Mouse (Mus musculus): Measurements from ENCODE around the gene Fam169b. TPM values are rescaled to one million over a fixed set of nuclear protein-coding genes. Genes with fewer than 3 reads are reported as not detected.

Fam169b gene
- total and polyA plus RNA-seq, 3 experiments: 0.16 to 0.61 TPM; not detected in 1

DNA sequence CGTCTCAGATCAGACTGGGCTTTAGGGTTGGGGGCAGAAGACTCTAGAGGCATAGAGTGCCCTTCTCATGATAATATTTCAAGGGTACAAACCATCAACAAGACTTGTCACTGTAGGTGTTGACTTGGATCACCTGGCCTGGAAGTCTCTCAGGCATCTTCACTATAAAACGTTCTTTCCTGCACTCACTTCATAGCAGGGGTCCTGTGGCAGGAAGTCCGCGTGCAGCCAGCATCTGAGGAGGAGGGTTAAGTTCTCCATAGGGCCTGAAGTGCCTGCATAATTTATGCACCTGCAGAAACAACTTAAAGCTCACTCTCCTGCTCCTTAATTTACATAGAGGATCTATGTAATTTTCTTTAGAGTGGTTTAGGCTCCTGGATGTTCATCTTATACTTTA, 28.0 kb upstream of the Fam169b start:
- WGBS: 62% methylated on average over 4 of the region's 4 CpGs
- no peak for DNase-seq

DNA sequence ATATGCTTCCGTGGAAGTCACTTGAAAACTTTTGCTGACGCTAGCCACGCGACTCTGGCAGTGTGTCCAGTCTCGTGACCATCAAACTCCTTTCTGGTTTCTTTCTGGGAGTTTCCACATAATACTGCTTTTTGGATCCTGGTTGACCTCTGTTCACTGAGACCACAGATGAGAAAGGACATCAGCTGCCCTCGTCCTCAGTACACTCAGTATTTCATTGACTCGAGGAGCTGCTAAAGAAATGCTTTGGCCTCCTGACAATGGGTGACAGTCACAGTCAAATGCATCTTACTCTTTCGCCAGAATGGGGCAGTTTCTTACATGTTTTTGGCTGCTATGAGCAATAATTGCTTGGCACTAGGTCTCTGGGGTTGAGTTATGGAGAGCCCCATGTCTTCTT, 27.4 kb upstream of the Fam169b start:
- 90% methylated on average over 8 of the region's 8 CpGs for WGBS
- no peak overlapping the region for H3K27ac ChIP-seq
- no peak for DNase-seq
- no peaks in the 10 kb centered on the region for H3K36me3 ChIP-seq (ENCODE audit: control insufficient read depth, insufficient read depth, low read length)
- H3K4me1 ChIP-seq (ENCODE audit: control insufficient read depth, insufficient read depth, low read length): no peaks in the 10 kb centered on the region
- H3K9ac ChIP-seq (ENCODE audit: low read depth, low read length): no peak overlapping the region
- TF ChIP-seq POLR2A (IDR thresholded peaks at IDR 0.05; ENCODE audit: insufficient read depth, low read depth, low read length): no peak
- no peak for TF ChIP-seq CTCF (IDR thresholded peaks at IDR 0.05)
- no peak for TF ChIP-seq EP300 (IDR thresholded peaks at IDR 0.05; ENCODE audit: insufficient read depth, low read depth, low read length)
- H3K79me2 ChIP-seq (replicated peaks; ENCODE audit: control insufficient read depth, insufficient read depth, low read length): no peaks in the 10 kb centered on the region
- H3K27me3 ChIP-seq (ENCODE audit: control insufficient read depth, insufficient read depth, low read length): no peaks in the 10 kb centered on the region
- H3K4me3 ChIP-seq: no peak overlapping the region
- intact Hi-C loops (cut with DNase I): no loop called here

More for the DNA sequence above, 28.0 kb upstream of the Fam169b start:
- no peak overlapping the region for H3K9ac ChIP-seq (ENCODE audit: low read depth, low read length)
- H3K79me2 ChIP-seq (replicated peaks; ENCODE audit: control insufficient read depth, insufficient read depth, low read length): no peaks in the 10 kb centered on the region
- H3K4me1 ChIP-seq (ENCODE audit: control insufficient read depth, insufficient read depth, low read length): no peaks in the 10 kb centered on the region
- H3K27ac ChIP-seq: no peak overlapping the region
- intact Hi-C loops (cut with DNase I): no loop called here
- no peak for TF ChIP-seq EP300 (IDR thresholded peaks at IDR 0.05; ENCODE audit: insufficient read depth, low read depth, low read length)
- TF ChIP-seq CTCF (IDR thresholded peaks at IDR 0.05): no peak
- no peak for TF ChIP-seq POLR2A (IDR thresholded peaks at IDR 0.05; ENCODE audit: insufficient read depth, low read depth, low read length)
- no peaks in the 10 kb centered on the region for H3K36me3 ChIP-seq (ENCODE audit: control insufficient read depth, insufficient read depth, low read length)
- no peaks in the 10 kb centered on the region for H3K27me3 ChIP-seq (ENCODE audit: control insufficient read depth, insufficient read depth, low read length)
- no peak overlapping the region for H3K4me3 ChIP-seq

DNA sequence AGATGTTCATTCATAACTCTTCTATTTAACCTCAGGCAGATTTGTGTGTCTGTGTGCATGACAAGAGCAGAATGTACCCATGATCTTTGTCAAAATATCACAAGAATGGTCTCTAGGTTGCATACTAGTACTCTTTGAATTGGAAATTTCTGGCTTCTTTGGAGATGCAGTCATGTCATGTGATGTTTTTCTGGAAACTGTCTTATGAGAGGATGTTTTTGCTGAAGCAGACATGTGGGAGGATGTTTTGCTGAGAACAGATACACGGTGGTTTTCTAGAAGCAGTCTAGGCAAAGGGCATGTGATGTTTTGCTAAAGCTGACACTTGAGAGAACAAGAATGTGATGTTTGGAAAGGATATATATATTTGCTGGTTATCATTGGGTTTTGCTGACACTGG, 23.2 kb upstream of the Fam169b start:
- Histone ChIP-seq H3K79me2 (replicated peaks; ENCODE audit: control insufficient read depth, insufficient read depth, low read length) (no peaks in the 10 kb centered on the region), H3K4me3 (no peak overlapping the region), H3K9ac (ENCODE audit: low read depth, low read length) (no peak overlapping the region), H3K4me1 (ENCODE audit: control insufficient read depth, insufficient read depth, low read length) (no peaks in the 10 kb centered on the region), H3K36me3 (ENCODE audit: control insufficient read depth, insufficient read depth, low read length) (no peaks in the 10 kb centered on the region), H3K27me3 (ENCODE audit: control insufficient read depth, insufficient read depth, low read length) (no peaks in the 10 kb centered on the region), H3K27ac (no peak overlapping the region)
- intact Hi-C loops (cut with DNase I): loop anchor here (5.0 kb wide), 1 partner anchor 43 kb away; no protein-coding TSS in a partner anchor
- WGBS: 40% methylated on average over 1 of the region's 1 CpGs
- DNase-seq: no peak
- no peak for TF ChIP-seq POLR2A (IDR thresholded peaks at IDR 0.05; ENCODE audit: insufficient read depth, low read depth, low read length)
- TF ChIP-seq EP300 (IDR thresholded peaks at IDR 0.05; ENCODE audit: insufficient read depth, low read depth, low read length): no peak
- no peak for TF ChIP-seq CTCF (IDR thresholded peaks at IDR 0.05)

DNA sequence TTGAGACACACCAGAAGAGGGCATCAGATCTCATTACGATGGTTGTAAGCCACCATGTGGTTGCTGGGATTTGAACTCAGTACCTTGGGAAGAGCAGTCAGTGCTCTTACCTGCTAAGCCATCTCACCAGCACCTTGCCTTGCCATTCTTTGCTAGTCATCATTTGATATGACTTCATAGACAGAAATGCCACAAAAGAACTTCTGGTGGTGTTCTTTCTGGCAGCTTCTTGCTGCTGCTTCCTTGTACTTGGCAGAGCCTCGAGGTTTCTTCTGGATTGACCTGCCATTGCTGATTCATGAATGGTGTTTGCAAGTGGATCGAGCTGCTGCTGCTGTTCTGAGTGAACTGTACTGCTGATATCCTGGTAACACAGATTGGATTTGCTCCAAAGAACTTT, 22.7 kb upstream of the Fam169b start:
- DNase-seq: no peak
- Histone ChIP-seq H3K27ac (no peak overlapping the region), H3K4me3 (no peak overlapping the region), H3K4me1 (ENCODE audit: control insufficient read depth, insufficient read depth, low read length) (no peaks in the 10 kb centered on the region), H3K9ac (ENCODE audit: low read depth, low read length) (no peak overlapping the region), H3K79me2 (replicated peaks; ENCODE audit: control insufficient read depth, insufficient read depth, low read length) (no peaks in the 10 kb centered on the region), H3K36me3 (ENCODE audit: control insufficient read depth, insufficient read depth, low read length) (no peaks in the 10 kb centered on the region), H3K27me3 (ENCODE audit: control insufficient read depth, insufficient read depth, low read length) (no peaks in the 10 kb centered on the region)
- intact Hi-C loops (cut with DNase I): loop anchor here (5.0 kb wide), 1 partner anchor 44 kb away; no protein-coding TSS in a partner anchor
- WGBS: 83% methylated on average over 3 of the region's 3 CpGs
- TF ChIP-seq EP300 (IDR thresholded peaks at IDR 0.05; ENCODE audit: insufficient read depth, low read depth, low read length) (no peak), CTCF (IDR thresholded peaks at IDR 0.05) (no peak), POLR2A (IDR thresholded peaks at IDR 0.05; ENCODE audit: insufficient read depth, low read depth, low read length) (no peak)

DNA sequence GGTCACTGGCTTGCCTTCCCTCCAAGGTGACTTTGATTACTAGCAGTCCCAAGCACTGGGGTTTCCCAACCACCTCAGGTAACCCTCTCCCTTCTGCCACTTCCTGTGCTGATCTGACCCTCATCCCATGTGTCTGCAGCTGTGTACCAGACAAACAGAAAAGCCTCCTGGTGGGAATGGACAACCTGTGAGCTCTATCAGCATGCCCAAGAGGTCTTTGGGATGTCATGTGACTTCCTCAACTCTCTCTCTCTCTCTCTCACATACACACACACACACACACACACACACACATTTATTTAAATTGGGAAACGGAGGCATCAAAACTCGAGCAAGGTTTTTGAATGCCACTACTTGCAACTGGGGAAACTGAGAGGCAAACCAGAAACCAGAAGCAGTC, 15.9 kb upstream of the Fam169b start:
- intact Hi-C loops (cut with DNase I): no loop called here
- no peak for DNase-seq
- WGBS: 71% methylated on average over 2 of the region's 2 CpGs

DNA sequence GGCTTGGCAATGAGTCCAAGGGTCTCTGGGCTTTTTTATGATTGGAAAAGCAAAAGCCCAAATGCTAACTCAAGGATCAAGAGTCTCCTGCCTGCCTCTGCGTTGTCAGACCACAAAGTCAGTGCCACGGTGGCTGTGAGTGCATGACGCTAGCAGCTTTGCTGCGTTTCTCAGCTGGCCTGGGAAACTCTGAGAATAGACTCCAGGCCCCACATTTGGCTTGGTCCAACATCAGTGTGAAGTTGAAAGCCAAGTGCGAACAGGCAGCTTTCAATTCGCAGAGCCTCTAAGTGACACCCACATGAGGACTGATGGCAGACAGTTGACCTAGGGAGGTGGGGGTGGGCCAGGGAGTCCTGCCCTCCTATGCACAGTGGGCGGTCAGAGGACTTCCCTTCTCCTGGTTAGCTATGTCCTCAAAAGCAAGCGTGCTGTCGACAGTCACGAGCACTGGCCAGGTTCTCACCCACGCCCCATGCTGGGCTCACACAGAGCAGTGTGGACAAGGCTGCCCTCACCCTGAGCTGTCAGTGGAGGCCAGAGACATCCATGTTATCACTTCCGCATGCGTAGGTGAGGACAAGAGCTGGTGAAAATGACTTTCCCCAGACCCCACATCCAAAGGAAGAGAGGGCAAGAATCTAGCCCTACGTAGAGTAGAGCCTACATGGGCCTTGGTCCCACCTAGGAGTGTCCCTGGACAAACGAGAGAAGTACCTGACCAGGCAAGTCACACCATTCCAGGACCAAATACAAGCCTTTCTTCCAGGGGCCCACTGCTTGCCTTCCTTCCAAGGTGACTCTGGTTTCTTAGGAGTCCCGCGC, 15.1 kb upstream of the Fam169b start:
- peaks cover 2% of the 10 kb centered on the region for H3K4me1 ChIP-seq (ENCODE audit: control insufficient read depth, insufficient read depth, low read length)
- H3K27ac ChIP-seq: no peak overlapping the region
- TF ChIP-seq EP300 (IDR thresholded peaks at IDR 0.05; ENCODE audit: insufficient read depth, low read depth, low read length) (no peak), CTCF (IDR thresholded peaks at IDR 0.05) (no peak), POLR2A (IDR thresholded peaks at IDR 0.05; ENCODE audit: insufficient read depth, low read depth, low read length) (no peak)
- intact Hi-C loops (cut with DNase I): no loop called here
- DNase-seq: no peak
- no peaks in the 10 kb centered on the region for H3K27me3 ChIP-seq (ENCODE audit: control insufficient read depth, insufficient read depth, low read length)
- 69% methylated on average over 17 of the region's 17 CpGs for WGBS
- H3K9ac ChIP-seq (ENCODE audit: low read depth, low read length): no peak overlapping the region
- H3K36me3 ChIP-seq (ENCODE audit: control insufficient read depth, insufficient read depth, low read length): no peaks in the 10 kb centered on the region
- H3K4me3 ChIP-seq: no peak overlapping the region
- no peaks in the 10 kb centered on the region for H3K79me2 ChIP-seq (replicated peaks; ENCODE audit: control insufficient read depth, insufficient read depth, low read length)

More for the DNA sequence above, 15.9 kb upstream of the Fam169b start:
- H3K27me3 ChIP-seq (ENCODE audit: control insufficient read depth, insufficient read depth, low read length): no peaks in the 10 kb centered on the region
- H3K36me3 ChIP-seq (ENCODE audit: control insufficient read depth, insufficient read depth, low read length): no peaks in the 10 kb centered on the region
- no peaks in the 10 kb centered on the region for H3K4me1 ChIP-seq (ENCODE audit: control insufficient read depth, insufficient read depth, low read length)
- no peaks in the 10 kb centered on the region for H3K79me2 ChIP-seq (replicated peaks; ENCODE audit: control insufficient read depth, insufficient read depth, low read length)
- TF ChIP-seq EP300 (IDR thresholded peaks at IDR 0.05; ENCODE audit: insufficient read depth, low read depth, low read length) (no peak), CTCF (IDR thresholded peaks at IDR 0.05) (no peak), POLR2A (IDR thresholded peaks at IDR 0.05; ENCODE audit: insufficient read depth, low read depth, low read length) (no peak)
- H3K9ac ChIP-seq (ENCODE audit: low read depth, low read length): no peak overlapping the region
- no peak overlapping the region for H3K27ac ChIP-seq
- H3K4me3 ChIP-seq: no peak overlapping the region

Measured in heart, adult 2 months (tissue).